Mouse (Mus musculus) megakaryocyte, embryonic 14.5 days (primary cell): ENCODE measurements around the gene Tceanc. TPM values are rescaled to one million over a fixed set of nuclear protein-coding genes. Genes with fewer than 3 reads are reported as not detected.

ENCODE experiments used
- H3K27me3 ChIP-seq: replicated peaks from 2 replicates; pipeline ENCODE3; 2012; ENCODE audit warnings: inconsistent platforms
- H3K36me3 ChIP-seq: replicated peaks from 2 replicates; pipeline ENCODE3; 2012; ENCODE audit warnings: low read length, inconsistent platforms, mixed read lengths
- H3K4me1 ChIP-seq: 2 replicates; pipeline ENCODE4 v1.6.1; 2012; ENCODE audit warnings: inconsistent platforms
- H3K4me3 ChIP-seq: replicated peaks from 2 replicates; pipeline ENCODE3; 2012; ENCODE audit warnings: moderate library complexity, mild to moderate bottlenecking, inconsistent platforms
- H3K9me3 ChIP-seq: 2 replicates; pipeline ENCODE4 v1.6.1; 2012; ENCODE audit warnings: inconsistent platforms
- FLI1 ChIP-seq: IDR thresholded peaks from 2 replicates; pipeline ENCODE4 v1.6.1; 2012; ENCODE audit warnings: low read length, inconsistent platforms, mixed read lengths
- GATA1 ChIP-seq: IDR thresholded peaks from 3 replicates; pipeline ENCODE4 v1.6.1; 2012; ENCODE audit warnings: mixed read lengths, low read length, inconsistent platforms, borderline replicate concordance
- polyA plus RNA-seq: library from polyadenylated mRNA; stranded (reverse); fragments of >175 nt; gene quantifications from 2 replicates; pipeline ENCODE4 v1.2.3, GENCODE M21; 2012; ENCODE audit warnings: low replicate concordance; ENCODE audit not compliant: insufficient read depth

The Tceanc gene
- polyA plus RNA-seq, 1 experiment = 0.54 TPM

GRCm38 (mm10) chrX:166454331-166454730, 64.0 kb downstream of the Tceanc start:
- TF ChIP-seq FLI1 (no peak), GATA1 (no peak)
- Histone ChIP-seq H3K27me3 (peaks cover 1% of the 10 kb centered on the region), H3K4me3 (no peak overlapping the region), H3K4me1 (peaks cover 22% of the 10 kb centered on the region), H3K36me3 (peaks cover 67% of the 10 kb centered on the region), H3K9me3 (no peaks in the 10 kb centered on the region)

- H3K4me3 ChIP-seq = no peak overlapping the region
- peaks cover 28% of the 10 kb centered on the region for H3K4me1 ChIP-seq
- TF ChIP-seq GATA1 (no peak), FLI1 (no peak)
- peaks cover 71% of the 10 kb centered on the region for H3K36me3 ChIP-seq
- H3K9me3 ChIP-seq = no peaks in the 10 kb centered on the region
- peaks cover 1% of the 10 kb centered on the region for H3K27me3 ChIP-seq
Observed at GRCm38 (mm10) chrX:166453532-166453931, 64.8 kb downstream of the Tceanc start.

Other genes with a start within 250 kb of the Tceanc start
- gene Trappc2, start 78.0 kb downstream of the Tceanc start, polyA plus RNA-seq = 2.3 TPM in 1 of 2 replicates, not detected in the other
- gene Ofd1, start 77.9 kb downstream of the Tceanc start, polyA plus RNA-seq = 1.1 and 1.6 TPM in 2 replicates
- gene Rab9, start 38.7 kb downstream of the Tceanc start, polyA plus RNA-seq = 5.3 TPM in 1 of 2 replicates, not detected in the other
- gene Egfl6, start 67.2 kb upstream of the Tceanc start, polyA plus RNA-seq = not detected in 2 replicates